Mouse (Mus musculus) left cerebral cortex, adult 9 months (tissue): ENCODE measurements at regions not wholly inside any gene's neighbourhood (a gene's known extent, or its start where the extent isn't known, plus 50 kb on each side); places are given as distances from the start of the nearest gene placed in this dataset.

Experiments
- DNase-seq, 2 experiments: peaks; one replicate each; pipeline ENCODE4 v3.0.0; 2022; ENCODE audit warnings: low spot score in 2 of 2

- DNase-seq: no peak
These were observed 105.4 kb upstream of the Mroh9 start for GRCm38 (mm10) chr1:163190841-163191240.

- no peak for DNase-seq
These were observed 96.4 kb upstream of the Mroh9 start for GRCm38 (mm10) chr1:163181851-163182250.

GRCm38 (mm10) chr1:163177011-163177410 lies 91.5 kb upstream of the Mroh9 start:
- no peak for DNase-seq

GRCm38 (mm10) chr1:163167051-163167450 lies 81.6 kb upstream of the Mroh9 start:
- no peak for DNase-seq

GRCm38 (mm10) chr1:163163636-163164035 lies 78.2 kb upstream of the Mroh9 start:
- DNase-seq: no peak

- no peak for DNase-seq
These were observed 74.4 kb upstream of the Mroh9 start for GRCm38 (mm10) chr1:163159911-163160310.

- DNase-seq: no peak
These were observed 73.0 kb upstream of the Mroh9 start for GRCm38 (mm10) chr1:163158491-163158890.

- DNase-seq: peak; percentile 30 to 84
These were observed 64.9 kb upstream of the Mroh9 start for GRCm38 (mm10) chr1:163150203-163150855.

GRCm38 (mm10) chr1:163146641-163147040 lies 61.2 kb upstream of the Mroh9 start:
- DNase-seq: no peak

- DNase-seq: no peak
These were observed 57.6 kb upstream of the Mroh9 start for GRCm38 (mm10) chr1:163143113-163143512.

- no peak for DNase-seq
These were observed 56.0 kb upstream of the Mroh9 start for GRCm38 (mm10) chr1:163141471-163141870.

- DNase-seq: no peak
These were observed 52.7 kb upstream of the Mroh9 start for GRCm38 (mm10) chr1:163138179-163138578.
